Mouse (Mus musculus): ENCODE measurements around the gene Sez6l.

Gene Sez6l

DNA sequence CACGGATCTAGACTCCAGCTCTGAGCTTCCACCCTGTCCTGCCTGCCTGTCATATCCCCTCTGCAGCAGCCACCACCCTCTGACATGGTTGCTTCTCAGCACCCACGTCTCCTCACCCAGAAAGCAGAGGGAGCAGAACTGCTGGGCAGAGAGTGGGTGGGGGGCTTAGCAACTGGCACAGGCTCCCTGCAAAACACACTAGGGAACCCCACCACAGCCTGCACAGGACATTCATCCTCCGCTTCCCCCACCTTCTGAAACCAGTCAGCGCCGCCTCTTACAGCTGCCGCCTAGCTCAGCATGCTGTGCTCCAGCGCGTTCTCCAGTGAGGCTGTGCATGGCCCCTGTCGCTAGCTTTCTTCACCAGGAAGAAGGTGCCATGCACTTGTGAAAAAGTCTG, 187.6 kb downstream of the Sez6l start:
- no peak for DNase-seq (ENCODE audit: low spot score)

DNA sequence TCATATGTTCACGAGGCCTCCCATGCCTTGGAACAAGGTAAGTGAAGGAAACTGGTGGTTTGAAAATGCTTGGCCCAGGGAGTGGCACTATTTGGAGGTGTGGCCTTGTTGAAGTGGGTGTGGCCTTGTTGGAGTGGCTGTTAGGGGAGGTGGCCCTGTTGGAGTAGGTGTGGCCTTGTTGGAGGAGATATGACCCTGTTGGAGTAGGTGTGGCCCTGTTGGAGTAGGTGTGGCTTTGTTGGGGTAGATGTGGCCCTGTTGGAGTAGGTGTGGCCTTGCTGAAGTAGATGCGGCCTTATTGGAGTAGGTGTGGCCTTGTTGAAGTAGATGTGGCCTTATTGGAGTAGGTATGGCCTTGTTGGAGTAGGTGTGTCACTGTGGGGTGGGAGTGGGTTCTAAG, 191.0 kb downstream of the Sez6l start:
- DNase-seq (ENCODE audit: low spot score) = peak; percentile 56

DNA sequence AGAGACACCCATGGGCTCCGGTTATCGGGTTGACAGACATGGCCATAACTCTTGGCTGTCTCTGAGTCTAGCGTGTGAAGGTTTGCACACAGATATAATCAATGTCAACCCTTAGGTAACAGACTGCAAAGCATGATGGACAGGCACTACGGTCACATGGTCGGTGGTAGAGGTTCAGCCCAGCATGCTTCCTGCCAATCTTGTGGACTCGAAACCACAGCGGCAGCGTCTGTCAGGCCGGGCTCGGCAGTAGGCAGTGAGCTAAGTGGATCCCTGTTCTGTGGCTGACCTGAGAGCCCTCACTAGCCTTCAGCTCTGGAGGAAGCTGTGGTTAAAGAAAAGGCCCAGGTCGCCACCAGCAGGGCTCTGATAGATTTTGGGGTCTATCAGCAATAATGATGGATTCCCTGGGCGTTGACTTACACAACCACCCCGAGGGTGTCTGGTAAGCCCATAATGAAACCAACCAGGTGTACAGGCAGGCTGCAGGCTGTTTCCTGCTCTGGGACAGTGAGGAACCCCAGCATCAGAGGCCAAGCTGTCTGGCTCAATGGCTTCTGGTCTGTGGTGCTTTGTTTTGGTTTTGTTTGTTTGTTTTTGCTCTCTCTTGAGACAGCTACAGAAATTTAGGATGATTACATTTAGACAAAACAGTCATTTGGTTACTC, 192.0 kb downstream of the Sez6l start:
- no peak for DNase-seq (ENCODE audit: low spot score)

DNA sequence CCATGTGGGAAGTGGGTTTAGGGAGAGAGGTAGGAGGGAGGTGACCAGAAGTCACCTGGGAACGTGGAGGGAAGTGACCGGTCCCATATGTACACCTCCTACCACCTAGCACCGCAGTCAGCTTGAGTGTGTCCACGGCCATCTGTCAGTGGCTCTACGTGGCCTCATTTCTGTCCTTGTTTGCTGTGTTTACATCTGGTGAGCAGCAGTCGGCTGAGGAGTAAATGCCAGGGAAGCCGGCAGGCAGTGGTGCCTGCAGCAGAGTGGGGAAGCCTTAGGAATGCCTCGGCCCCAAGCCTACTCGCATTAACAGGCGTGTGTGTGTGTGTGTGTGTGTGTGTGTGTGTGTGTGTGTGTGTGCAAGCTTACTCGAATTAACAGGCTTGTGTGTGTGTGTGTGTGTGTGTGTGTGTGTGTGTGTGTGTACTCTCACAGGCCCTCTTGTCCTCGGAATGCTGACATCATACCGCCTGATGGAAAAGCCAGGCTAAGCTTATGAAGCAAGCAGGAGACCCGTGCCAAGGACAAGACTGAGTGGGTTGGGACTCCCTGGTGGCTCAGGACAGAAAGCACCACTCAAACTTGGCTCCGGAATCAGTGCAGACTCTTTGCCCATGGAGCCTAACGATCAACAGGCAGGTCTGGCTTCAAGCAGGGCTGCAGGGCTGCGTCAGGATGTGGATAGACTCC, 194.2 kb downstream of the Sez6l start:
- DNase-seq (ENCODE audit: low spot score) = no peak

DNA sequence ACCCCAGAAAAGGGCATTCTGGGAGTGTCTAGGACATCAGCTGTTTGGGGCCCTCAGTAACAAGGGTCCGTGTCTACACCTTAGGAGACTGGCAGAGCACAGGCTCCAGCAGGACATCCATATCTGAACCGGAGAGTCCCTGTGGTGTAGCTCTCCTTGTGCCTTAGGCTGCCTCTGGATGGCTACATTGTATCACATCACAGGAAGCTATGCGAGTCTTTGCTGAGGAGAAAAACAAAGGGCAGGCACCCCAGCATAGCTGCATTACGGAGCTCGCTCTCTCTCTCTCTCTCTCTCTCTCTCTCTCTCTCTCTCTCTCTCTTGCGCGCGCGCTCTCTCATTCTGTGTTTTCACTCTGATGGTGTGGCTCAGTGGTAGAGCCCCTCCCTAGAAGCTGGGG, 194.9 kb downstream of the Sez6l start:
- DNase-seq (ENCODE audit: low spot score) = no peak

DNA sequence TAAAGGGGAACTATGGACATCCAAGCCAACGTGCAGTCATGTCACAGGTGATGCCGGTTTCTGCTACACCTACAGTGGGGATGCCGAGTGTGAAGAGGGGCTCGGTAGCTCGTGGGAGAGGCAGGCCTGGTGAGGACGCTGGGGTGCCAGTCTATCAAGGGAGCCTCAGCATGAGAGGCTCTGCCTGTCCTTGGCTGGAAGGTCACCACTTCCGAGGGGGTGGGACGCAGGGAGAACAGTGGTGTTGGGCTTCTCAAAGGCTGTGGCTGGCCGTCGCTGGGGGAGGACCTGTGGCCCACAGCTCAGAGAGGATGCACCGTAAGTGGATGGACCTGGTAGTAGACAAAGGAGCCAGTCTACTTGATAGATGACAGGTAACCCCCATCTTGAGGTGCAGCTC, 195.8 kb downstream of the Sez6l start:
- no peak for DNase-seq (ENCODE audit: low spot score)

DNA sequence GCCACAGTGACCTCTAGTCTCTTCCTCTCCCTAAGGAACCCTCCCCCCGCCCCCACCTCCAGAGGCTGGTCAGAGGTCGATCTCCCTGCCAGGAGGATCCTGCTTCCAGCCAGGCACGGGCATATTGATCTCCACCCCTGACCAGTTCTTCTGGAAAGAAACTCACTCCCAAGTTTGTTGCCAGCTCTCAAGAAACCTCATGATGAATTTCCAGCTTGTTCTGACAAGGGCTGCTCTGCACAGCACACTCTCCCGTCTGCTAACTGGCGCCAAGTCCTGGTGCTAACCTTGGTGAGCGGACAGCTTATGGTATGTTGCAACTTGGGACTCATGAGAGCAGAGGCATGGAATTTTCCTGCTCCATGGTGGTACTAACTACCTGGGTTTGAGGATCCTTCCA, 198.3 kb downstream of the Sez6l start:
- no peak for DNase-seq (ENCODE audit: low spot score)

DNA sequence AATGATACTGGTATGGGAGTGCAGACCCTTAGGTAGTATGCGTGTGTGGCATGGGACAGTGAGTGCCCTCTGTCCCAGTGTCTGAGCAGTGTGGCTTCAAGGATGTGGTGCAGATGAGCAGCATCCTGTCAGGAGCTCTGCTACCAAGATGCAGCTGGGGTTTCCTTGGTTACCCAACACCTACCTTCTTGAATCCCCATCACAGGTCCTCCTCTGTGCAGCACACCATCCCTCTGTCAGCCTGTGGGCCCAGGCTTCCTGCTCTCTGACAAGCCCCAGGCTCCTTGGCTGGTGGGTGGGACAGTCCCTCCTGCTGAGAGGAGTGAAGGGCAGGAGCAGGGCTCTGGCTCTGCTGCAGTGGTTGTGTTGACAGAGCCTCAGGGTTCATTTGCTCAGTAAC, 199.6 kb downstream of the Sez6l start:
- DNase-seq (ENCODE audit: low spot score) = no peak

DNA sequence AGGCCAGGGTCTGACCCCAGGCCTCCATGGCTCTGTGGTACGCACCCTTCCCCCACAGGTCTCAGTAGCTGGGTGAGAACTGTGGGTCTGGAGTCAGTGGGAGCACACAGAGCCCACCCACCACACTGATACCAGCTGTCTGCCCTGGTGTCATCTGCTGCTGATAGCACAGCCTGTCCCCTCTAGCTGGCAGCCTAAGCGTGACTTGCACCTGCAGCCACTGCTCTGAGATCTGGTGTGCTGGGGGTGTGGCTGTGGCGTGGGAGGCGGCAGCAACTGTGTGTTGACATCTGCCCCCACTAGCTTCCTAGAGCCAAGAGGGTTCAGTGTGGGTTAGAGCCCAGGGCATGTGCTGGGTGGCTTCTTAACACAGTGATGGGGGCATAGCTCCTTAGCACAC, 200.9 kb downstream of the Sez6l start:
- DNase-seq (ENCODE audit: low spot score) = no peak

DNA sequence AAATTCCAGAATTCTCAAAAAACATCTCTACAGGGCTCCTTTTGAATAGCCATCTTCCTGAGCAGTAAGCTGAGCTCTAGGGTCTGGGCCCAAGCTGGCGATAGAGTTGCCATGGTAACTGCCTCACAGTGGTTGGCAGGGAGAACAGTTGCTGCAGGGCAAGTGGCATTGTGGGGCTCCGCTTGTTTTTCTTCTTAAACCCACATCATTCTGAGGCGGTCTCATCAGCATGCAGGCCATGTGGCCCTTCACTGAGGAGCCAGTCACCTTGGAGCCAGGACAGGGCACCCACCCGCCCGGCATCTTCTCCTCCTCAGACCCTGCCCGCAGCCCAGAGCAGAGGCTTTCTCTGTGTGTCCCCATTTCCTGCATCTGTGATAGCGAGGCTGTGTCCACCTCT, 205.1 kb downstream of the Sez6l start:
- DNase-seq (ENCODE audit: low spot score) = no peak

DNA sequence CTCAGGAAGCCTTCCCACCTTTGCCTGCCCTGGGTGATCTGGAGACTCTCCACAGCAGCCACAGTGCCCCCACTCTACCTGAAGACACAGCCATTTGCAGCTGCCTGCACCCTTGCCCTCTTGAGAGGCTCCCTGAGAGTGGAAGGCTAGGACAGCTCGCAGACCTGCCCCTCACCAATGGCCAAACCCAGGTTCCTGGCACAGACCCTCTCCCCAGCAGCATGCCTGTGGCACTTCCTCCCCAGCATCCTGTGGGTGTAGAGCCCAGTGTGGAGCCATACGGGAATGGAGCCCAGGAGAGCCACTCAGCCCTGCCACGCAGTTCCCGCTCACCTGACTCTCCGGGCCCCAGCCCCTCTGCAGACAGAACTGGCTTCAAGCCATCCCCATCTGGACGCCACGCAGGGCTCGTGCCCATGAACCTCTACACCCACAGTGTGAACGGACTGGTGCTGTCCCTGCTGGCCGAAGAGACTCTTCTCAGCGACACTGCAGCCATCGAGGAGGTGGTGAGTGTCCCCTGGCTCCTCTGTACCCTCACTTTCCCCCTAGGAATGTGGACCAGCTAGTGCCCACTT, 206.7 kb downstream of the Sez6l start:
- no peak for DNase-seq (ENCODE audit: low spot score)

DNA sequence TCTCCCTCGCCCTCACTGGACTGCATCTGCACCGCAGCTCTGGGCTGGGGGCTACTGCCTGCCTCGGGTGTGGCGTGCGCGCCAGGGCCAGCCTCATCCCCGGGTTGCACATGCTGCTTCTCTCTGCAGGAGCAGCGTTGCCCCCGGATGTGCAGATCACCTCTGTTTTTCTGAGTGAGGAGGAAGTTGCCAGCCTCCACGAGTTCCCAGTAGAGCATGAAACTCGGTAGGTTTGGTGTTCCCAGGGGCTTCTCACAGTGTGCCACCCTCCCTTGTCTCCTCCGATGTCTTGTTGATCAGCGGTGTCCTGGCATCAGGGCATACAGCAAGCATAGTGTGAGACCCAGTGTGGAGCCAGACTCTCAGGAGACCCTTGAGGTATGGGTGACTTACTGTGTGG, 207.7 kb downstream of the Sez6l start:
- no peak for DNase-seq (ENCODE audit: low spot score)

All from c-Kit-positive CD71-positive TER-119-positive erythroid progenitor cells, embryonic 14.5 days (primary cell).